Mouse (Mus musculus) thymus, postnatal 14 days (tissue): ENCODE data around the gene Gm20388.
"Not testable (repeated sequence)": the region's sequence is repeated elsewhere in the genome, so short reads cannot be mapped to it uniquely, and the experiment has no call there.

Experiments used
- DNase-seq: peaks from one replicate; pipeline ENCODE4 v3.0.0; 2021

The Gm20388 gene

DNA sequence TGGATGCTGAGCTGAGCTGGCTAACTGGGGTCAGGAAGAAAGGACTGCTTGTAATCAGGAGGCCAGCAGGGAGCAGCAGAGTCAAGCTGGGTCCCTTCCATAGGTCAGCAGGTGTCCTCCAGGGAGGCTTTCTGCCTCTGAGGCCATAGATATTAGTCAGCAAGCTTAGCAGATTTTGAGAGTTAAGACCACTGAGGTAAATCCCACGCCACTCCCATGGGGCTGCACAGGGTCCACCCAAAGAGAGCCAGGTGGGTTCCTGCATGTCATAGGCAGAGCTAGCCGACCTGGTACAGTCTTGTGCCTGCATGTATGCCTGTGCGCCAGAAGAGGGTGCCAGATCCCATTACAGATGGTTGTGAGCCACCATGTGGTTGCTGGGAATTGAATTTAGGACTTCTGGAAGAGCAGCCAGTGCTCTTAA lies 416.5 kb downstream of the Gm20388 start:
- peak; percentile 46 for DNase-seq

DNA sequence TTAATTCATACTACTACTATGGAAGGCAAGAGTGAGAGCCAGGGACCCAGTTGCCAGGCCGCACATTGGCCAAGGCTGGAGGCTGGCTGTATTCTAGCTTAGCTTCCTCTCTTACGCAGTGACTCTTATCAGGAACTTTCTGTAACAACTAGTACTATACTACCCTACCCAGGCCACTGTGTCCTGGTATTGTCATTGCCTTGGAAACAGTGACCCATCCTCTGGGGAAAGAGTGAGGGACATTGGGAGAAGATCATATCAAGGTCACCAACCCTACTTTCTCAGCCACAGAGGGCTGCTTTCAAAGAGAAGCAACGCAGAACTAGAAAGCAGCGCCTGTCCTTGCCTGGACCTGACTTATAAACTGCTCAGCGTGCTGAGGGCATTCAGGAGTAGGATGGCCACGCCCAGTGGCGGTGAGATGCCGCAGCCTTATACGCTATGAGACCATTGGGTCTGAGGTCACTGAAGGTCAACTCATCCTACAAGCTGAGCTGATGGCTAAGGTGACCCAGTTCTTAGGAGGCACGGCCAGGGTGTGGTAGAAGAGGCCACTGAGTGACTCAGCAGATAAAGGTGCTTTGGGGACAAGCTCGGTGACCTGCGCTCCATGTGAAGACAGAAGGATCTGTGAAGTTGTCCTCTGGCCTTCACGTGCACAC lies 417.9 kb downstream of the Gm20388 start:
- DNase-seq = no peak

DNA sequence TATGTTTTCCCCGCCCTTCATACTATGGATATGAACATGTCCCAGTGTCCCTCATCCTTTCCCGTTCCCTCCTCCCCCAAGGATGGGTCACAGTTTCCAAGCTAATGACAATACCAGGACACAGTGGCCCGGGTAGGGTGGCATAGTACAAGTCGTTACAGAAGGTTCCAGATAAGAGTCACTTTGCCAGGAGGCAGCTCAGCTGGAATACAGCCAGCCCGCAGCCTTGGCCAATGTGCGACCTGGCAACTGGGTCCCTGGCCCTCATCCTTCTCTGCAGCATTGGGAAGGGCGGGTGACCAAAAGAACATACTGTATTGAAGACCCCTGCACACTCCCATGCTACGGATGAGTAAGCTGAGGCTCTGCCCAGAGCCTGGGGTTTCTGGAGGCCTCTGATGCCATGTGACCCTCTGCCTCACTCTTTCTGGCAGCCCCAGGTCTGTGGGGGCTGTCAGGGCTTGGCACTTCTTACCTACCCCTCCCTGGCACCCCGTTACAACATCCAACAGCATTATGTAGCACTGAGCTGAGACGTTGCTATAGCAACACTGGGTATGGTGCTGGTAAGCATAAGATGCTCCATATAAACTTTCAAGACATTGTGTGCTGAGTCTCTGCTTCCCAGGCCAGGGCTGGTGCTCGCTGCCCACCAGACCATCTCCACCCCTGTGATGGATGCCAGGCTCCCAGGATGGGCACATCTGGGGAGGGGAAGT lies 418.5 kb downstream of the Gm20388 start:
- no peak for DNase-seq

DNA sequence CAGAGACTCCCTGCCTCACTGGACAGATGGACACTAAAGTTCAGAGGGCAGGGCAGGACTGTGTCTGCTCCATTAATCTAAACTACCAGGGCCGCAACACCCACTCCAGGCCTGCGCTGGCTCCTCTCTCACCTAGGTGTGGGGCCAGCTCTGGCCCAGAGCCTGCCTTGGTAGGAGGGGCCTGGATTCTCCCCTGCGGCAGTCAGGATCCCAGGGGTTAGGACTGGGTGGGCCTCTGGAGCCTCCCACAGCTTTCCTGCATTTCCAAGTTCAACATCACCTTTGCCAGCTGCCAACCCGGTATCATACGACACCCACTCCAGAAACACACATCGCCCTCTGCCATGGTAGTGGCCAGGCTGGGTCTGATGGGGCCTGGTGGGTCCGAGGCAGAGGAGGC lies 420.4 kb downstream of the Gm20388 start:
- no peak for DNase-seq

DNA sequence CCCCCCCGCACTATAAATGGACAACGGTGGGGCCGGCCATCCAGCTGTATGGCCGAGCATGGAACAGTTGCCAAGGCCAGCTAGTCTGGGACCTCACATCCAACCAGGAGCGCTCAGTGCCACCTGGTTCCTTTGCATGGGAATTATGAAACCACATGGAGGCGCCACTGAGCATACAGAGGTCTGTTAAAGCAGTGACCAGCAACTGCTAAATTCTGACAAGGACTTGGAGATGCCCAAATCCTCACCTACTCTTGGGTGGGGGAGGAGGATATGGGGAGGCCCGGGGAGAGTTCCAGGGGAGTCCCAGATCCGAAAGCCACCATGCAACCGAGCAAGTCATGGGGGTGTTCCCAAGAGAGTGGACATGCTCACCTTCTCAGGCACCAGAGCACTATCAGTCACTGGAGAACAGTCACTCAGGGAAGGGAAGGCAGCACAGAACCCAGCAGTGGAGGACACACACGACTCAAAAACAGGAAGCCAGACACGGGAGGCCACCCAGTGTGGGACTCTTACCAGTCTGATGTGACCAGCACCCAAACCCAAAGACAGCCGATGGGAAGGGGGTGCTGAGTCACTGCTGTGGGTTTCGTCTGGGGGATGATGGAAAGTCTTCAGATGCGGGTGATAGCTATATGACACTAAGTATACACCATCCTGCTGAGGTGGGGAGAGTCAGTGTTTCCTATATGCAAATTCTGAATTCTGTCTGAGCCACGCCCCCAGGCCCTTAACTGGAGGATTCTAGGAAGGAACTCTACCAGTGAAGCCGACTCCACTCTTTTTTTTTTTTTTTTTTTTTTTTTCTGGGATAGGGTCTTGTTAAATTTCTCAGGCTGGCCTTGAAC lies 422.0 kb downstream of the Gm20388 start:
- peak; percentile 57 for DNase-seq

DNA sequence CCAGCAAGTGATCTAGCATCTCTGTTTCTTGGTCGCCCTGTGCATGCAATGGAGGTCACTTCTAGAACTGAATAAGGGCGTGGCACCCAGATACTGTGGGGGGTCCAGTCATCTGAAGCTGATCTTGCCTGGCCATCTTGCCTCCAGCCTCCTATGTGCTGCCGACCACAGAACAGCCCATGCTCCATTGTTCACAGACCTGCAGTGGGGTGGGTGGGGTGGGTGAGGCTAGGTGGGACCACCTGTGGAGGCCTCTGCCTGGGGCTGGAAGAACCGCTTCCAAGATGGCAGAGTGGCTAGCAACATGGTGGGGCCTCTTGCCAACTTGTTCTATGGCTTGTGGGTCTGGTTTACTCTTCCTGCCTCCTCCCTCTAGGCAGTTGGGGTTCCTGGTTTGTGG lies 423.0 kb downstream of the Gm20388 start:
- no peak for DNase-seq

DNA sequence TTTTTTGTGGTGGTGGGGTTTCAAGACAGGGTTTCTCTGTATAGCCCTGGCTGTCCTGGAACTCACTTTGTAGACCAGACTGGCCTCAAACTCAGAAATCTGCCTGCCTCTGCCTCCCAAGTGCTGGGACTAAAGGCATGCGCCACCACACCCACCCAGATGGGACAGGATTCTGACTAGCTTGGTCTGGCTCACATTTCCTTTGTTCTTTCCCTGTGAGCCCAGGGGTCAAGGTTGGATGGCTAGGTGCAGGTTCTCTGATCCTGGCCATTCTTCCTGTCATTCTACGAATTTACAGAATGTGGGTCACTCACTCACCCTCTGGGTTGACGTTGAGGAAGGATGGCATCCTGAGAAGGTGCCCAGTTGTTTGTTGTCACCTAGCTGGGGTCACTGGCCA lies 423.6 kb downstream of the Gm20388 start:
- DNase-seq = not testable (repeated sequence)

DNA sequence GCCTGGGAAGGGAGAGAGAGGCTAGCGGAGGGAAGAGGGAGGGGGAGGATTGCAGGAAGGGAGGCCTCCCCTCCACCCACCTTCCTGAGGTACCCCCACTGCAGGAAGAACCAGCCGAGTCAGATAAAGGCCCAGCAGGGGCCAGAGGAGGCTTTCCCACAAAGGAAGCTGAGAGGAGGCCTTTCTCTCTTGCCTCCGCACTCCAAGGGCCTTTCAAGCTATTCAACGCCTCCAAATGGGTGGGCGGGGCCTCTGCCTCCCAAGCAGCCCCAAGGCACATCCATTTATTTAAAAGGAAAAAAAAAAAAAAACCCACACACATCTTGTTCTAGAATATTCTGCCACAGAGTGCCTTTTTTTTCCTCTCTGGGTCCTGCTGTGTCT lies 424.2 kb downstream of the Gm20388 start:
- peak; percentile 38 for DNase-seq

DNA sequence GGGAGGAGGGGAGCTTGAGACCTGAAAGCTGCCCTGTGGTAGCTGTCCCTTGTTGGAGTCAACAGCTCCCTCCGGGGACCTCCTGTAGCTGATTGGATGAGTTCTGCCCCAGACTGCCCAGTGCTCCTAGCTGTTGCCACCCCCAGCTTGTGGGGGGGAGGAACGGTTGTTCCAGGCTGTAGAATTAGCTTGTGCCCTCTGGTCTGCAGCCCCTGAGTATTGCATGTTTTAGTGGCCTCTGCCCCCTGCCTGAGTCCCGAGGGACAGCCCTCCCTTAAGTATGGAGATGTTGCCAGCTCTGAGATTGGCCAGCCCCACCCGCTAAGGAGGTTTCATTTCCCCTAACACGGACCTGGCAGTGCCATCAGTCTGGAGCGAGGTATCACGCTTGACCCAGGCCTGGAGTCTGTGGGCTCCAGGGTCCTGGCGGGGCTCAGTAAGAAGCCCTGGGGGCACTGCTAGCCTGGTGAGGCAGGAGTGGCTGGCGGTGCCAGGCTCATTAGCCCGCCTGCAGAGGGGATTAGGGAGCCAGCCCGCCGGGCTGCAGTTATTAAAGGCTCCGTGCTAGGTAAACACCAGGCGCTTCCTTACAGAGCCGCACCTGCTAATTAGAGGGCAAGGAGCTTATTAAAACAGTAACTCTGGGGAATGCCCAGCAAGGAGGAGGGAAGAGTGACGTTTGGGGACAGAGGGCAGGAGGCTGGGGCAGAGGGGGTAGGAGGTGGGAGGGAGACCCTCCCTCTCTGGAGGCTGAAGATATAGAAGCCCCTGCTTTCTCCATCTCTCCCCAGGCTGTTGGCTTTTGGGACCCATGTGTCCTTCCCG lies 424.8 kb downstream of the Gm20388 start:
- DNase-seq = no peak

DNA sequence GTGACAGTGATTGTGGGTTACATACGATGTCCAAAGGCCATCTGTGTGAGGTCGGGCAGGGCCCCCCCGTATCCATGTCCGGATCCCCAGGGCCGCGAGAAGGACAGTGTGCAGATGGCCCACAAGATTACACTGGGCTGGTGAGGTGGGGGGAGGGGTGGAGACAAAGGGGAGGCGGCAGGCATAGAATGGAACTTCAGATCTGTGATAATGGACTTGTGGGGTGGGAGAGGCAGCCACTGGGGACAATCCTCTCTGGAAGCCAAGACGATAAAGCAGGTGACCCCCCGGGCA lies 425.4 kb downstream of the Gm20388 start:
- DNase-seq = no peak

DNA sequence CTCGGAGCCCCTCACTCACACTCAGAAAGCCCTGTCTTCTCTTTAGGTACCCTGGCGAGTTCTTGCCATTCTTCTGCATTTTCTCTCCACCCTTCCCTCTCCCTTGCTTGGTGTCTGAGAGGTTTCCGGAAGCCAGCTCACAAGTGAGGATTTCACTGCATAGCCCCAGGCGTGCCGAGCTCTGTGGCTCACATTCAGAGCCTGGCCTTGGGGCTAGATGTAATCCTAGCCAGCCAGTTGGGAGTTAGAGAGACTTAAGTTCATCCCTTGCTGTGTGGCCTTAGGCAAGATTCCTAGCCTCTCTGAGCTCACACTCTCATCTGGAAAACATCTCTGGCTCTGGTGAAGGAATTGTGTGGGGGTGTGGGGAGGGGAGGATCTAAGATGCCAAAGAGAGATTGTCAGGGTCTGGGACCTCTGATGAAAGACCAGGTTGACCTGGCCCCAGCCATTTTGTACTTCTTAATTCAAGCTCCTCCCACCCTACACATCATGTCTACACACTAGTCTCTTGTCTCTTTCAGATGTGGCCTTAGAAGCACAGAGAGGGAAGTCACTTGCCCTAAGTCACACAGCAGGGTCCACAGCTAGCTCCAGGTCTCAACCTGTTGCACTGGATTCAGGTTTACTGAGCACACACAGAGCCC lies 426.4 kb downstream of the Gm20388 start:
- no peak for DNase-seq

DNA sequence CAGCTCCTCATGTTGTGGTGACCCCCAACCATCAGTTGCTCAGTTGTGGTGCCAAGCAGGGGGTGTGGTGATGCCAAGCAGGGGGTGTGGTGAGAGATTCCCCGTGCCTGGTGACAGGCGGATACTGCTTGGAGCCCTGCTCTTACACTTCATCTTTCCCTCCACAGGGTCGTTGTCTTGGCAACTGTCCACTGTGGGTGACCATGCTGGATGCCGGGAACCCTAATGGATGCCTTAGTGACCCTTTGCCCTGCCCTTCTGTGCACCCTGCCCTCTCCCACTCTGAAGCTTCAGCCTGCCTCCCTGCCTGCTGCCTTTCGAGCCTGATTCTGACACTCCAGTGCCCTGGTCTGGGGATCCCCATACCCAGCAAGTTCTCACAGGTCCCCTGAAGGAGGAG lies 427.0 kb downstream of the Gm20388 start:
- DNase-seq = no peak

DNA sequence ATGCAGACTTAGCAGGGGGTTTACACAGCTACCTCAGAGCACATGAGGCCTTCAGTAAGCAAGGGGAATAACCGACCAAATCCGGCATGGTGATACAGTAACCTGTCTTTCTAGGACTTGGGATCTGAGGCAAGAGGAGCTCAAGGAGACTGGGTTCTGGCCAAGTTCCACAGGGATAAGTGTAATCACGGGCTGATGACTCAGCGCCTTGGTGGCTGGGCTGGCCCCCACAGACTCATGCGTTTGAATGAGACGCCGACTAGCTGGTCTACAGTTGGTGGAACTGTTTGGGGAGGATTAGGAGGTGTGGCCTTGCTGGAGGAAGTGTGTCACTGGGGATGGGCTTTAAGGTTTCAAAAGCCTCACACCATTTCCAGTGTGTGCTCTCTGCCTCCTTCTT lies 428.0 kb downstream of the Gm20388 start:
- no peak for DNase-seq

DNA sequence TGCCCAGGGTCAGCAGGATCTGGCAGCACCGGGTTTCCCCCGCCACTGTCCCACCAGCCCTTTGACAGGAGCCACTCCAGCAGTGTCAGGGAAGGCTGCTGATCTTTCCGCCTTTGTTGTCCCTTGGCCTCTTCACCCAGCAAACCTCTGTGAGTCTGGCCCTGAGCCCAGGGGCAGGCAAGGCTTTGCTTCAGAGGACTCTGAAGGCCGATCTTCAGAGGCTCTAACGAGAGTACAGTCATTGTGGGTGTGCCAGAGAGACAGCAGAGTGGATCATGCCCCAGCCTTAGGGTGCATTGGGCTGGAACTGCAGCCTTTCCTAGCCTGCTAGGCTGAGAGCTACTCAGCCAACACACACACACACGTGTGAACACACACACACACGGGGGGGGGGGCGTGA lies 429.1 kb downstream of the Gm20388 start:
- DNase-seq = no peak

DNA sequence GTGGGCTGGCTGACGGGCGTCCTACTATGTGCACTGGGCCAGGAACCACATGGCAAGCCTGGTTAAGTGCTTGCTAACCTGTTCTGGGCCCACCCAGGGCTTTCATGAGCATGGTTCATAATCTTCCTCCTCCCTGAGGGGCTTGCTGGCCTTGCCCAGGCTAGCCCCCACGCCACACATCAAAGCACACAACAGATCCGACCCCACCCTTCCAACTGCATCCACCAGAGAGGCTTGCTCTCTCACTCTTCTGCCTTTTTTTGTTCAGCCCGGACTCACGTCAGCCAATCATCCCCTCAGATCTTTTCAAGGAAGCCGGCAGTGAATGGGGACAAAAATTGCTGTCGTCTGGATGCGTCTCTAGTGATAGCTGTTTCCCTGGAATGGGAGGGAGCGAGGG lies 430.5 kb downstream of the Gm20388 start:
- no peak for DNase-seq

DNA sequence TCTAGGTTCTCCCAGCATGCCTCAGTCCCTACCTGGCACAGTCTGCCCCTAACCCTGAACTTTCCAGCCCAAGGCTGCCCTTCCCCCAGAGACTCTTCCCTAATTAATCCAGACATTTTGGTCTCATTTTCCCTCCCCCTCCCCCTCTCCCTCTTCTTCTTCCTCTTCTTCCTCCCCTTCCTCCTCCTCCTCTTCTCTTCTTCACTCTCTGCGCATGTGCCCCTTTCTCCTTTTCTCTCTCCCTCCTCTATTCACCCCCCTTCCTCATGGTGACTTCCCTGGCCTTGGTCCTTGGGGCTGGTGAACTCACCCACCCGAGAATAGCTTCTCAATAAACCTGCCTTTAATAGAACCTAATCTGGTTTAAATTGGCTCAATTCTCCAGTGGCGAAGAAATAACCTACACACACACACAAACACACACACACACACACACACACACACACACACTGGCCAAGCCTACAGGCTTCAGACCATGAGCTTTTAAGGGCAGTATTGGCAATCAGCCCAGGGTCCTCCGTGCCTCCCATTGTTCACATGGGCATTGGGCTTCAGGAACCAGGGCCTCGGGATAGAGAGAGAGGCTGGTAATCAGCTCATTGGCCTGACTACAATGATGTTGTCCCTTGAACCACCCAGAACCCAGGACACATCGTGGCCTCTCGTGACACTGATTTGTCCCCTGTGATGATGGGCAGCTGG lies 432.4 kb downstream of the Gm20388 start:
- DNase-seq = no peak

DNA sequence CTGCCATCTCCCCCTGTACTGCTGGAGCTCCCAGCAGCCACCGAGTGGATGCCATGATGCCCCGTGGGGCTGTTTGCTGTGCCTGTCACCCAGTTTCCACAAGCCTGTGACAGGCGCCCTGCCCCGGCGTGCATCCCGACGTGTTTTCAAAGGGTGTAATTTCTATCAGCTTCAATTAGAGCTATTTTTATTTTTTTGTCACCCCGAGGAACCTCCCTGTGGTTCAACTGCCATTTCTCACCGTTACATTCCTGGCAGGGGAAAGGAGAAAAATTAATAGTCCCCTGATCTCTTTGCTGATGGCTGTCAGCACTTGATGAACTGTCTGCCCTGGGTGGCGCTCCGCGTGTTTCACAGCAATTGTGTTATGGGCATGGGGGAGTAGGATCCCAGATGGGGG lies 432.9 kb downstream of the Gm20388 start:
- no peak for DNase-seq

DNA sequence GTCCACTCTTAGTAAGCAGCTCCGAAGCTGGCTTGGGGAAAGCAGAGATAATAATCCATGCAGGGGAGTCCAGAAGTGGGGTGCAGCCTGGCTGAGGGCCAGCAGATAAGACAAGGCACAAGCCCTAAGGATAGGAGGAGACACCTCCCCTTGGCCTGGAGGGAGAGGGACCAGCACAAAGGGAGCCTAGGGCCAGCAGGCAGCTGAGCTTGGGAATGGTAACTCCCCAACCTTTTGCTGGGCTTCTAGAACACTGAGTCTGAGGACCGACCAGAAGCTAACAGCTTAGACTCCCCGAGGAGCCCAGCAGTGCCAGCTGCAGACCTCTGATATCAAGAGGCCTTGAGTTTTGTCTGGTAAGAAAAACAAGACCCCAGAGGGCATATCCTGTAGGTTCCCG lies 433.5 kb downstream of the Gm20388 start:
- peak; percentile 35 for DNase-seq

DNA sequence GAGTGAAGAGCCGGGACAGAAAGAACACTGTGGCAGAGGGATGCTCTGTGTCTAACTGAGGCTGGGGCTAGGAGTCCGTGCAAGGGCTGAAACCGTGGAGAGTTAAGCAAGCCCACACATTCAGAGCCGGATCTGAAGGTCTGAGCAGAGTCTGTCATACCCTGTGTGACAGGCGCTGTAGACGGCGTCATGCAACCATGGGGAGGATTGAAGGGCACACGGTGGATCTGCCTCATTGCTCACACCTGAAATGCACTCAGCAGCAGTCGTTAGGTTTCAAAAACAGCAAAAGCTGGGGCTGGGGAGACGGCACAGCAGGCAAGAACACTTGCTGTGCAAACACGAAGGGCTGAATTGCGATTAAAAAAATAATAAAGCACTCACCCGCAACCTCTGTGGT lies 433.9 kb downstream of the Gm20388 start:
- DNase-seq = no peak

DNA sequence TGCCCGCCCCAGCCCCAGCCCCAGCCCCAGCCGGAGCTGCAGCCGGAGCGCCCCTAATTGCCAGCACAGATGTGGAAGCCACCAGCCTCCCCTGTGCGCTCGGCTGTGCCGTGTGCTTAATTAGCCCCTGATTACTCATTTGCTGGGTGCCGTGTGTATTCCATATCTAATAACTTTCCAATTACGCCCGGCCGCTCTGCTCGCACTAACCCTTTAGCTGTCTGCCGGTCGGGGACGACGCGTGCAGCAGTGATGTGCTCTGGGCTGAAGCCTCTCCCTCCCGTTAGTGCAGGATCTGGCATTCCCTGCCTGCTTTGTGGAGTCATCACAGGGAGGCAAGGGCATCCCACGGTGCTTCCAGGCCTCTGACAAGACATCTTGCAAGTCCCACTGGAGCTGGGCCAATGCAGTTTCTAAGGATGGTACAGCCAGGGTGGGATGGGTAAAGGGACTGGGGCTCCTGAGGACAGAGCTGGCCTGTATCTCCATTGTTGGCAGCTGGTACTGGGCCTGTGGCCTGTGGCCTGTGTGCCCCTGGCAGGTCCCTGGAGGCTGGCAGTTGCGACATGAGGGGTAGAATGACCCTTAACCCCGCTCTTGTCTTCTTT lies 437.2 kb downstream of the Gm20388 start:
- DNase-seq = no peak

DNA sequence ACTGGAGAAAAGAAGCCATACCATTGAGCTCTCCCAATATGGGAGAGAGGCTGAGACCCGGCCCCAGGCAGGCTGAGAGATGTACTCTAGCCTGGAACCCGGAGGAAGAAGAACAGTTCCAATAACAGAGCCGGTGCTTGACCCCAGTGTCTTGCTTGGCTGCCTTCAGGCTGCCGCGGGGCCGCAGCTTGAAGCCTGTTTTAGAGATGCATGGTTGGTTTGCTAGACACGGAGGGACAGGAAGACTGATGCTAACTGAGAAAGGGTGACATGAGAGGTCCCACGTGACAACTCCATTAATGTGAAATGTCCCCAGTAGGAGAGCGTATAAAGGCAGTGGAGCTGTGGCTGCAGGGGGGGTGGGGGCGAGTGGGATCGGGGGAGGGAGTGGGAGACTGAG lies 438.3 kb downstream of the Gm20388 start:
- DNase-seq = no peak
